Mouse (Mus musculus): ENCODE measurements around the gene Arxes2. TPM values are rescaled to one million over a fixed set of nuclear protein-coding genes. Genes with fewer than 3 reads are reported as not detected.

Gene Arxes2
- total RNA-seq, 2 experiments from 2014 or later, result 1.4 to 2.2 TPM

- no peak for DNase-seq
- intact Hi-C loops (cut with DNase I), result loop anchor here (5.0 kb wide), 1 partner anchor 287 kb away; no protein-coding TSS in a partner anchor
Measured at GRCm38 (mm10) chrX:136030331-136030730, 36.7 kb downstream of the Arxes2 start.

- intact Hi-C loops (cut with DNase I), result loop anchor here (5.0 kb wide), 1 partner anchor 284 kb away; no protein-coding TSS in a partner anchor
- DNase-seq, result peak in 1 of 2 experiments; percentile 5
Measured at GRCm38 (mm10) chrX:136032799-136033763, 39.5 kb downstream of the Arxes2 start, which contains the start of gene Arxes1. Arxes1 (plus strand) TSS chrX:136033367.

- no peak for DNase-seq
- intact Hi-C loops (cut with DNase I), result no loop called here
Measured at GRCm38 (mm10) chrX:136043726-136044125, 50.1 kb downstream of the Arxes2 start.

Other genes starting within 250 kb of the Arxes2 start
- gene Bhlhb9, start 196.2 kb upstream of the Arxes2 start, total RNA-seq (2021), result 10 to 100 TPM; 10.6 to 17.6 TPM
- 1 to 10 TPM; 1.7 to 1.8 TPM for gene Gprasp2, start 154.8 kb upstream of the Arxes2 start, total RNA-seq (2021)
- under 1 TPM; 0.25 to 0.33 TPM for gene Arxes1, start 39.5 kb downstream of the Arxes2 start, total RNA-seq (2021)
- not detected for gene Bex2, start 74.4 kb downstream of the Arxes2 start, total RNA-seq (2021)
- under 1 TPM in 1 of 2 experiments, not detected in 1; 0.17 TPM for gene Nxf3, start 91.4 kb downstream of the Arxes2 start, total RNA-seq (2021)
- 1 to 10 TPM in 1 of 2 experiments, under 1 TPM in 1; 0.49 to 1.2 TPM for gene Bex4, start 145.2 kb downstream of the Arxes2 start, total RNA-seq (2021)
- gene Tceal8, start 178.5 kb downstream of the Arxes2 start, total RNA-seq (2021), result 10 to 100 TPM; 17.0 to 19.2 TPM
- under 1 TPM in 1 of 2 experiments, not detected in 1; 0.58 TPM for gene Tceal5, start 210.1 kb downstream of the Arxes2 start, total RNA-seq (2021)
- gene Tceal7, start 221.0 kb downstream of the Arxes2 start, total RNA-seq (2021), result 1 to 10 TPM in 1 of 2 experiments, not detected in 1; 1.1 TPM
- 1 to 10 TPM; 2.7 to 3.1 TPM for gene Bex1, start 221.7 kb downstream of the Arxes2 start, total RNA-seq (2021)

Data from heart, postnatal 36 days (tissue).